Mouse (Mus musculus): ENCODE data around the gene Gm8926.
"Not testable (repeated sequence)": the region's sequence is repeated elsewhere in the genome, so short reads cannot be mapped to it uniquely, and the experiment has no call there.

Gene Gm8926

GRCm38 (mm10) chr5:11770248-11770647 lies at the start of gene Gm8926:
Gene Gm8926, plus strand, starts transcription at chr5:11770548.
- not testable (repeated sequence) for DNase-seq (ENCODE audit: low spot score)
